Mouse (Mus musculus) mammary gland, adult 2 months (tissue): Measurements from ENCODE around the gene Atp6v1f. TPM values are rescaled to one million over a fixed set of nuclear protein-coding genes. Genes with fewer than 3 reads are reported as not detected.

Source experiments
- polyA plus RNA-seq: library from polyadenylated mRNA; depleted of rRNA; stranded (reverse); fragments of >200 nt; gene quantifications from 2 replicates; pipeline ENCODE4 v1.2.3, GENCODE M21; 2012; ENCODE audit warnings: low replicate concordance; rRNA removed

The Atp6v1f gene
- 294 and 350 TPM in 2 replicates for polyA plus RNA-seq

DNA sequence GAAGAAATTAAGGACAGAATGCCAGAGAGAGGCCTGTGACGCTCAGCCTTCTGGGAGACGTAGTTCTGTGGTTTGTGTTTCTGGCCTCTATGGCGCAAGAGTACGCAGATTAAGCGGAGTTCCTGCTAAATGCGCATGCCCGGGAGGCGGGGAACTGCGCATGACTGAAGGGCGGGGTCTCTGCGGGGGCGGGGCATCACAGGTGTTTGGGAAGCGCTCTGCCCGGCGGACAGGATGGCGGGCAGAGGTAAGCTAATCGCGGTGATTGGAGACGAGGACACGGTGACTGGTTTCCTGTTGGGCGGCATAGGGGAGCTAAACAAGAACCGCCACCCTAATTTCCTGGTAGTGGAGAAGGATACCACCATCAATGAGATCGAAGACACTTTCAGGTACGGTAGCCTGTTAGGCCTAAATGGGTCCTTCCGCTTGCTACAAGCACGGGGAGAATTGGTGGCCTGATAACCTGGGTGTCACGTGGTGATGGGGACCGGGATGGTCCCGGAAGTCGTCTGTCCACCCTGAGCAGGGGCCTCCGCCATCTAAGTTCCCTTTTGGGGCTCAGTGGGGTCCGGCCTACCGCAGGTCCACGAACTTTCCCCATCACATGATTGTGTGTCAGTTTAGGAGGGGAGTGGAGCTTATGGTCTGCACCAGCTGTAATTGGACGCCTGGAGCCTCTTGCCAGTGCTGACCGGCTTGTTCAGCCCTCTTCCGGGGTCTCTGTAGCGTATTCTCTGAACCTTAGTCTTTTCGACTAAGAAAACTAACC, at the start of gene Atp6v1f:
Atp6v1f (plus strand) TSS at position 136 of the 772 bp plus-strand sequence.

DNA sequence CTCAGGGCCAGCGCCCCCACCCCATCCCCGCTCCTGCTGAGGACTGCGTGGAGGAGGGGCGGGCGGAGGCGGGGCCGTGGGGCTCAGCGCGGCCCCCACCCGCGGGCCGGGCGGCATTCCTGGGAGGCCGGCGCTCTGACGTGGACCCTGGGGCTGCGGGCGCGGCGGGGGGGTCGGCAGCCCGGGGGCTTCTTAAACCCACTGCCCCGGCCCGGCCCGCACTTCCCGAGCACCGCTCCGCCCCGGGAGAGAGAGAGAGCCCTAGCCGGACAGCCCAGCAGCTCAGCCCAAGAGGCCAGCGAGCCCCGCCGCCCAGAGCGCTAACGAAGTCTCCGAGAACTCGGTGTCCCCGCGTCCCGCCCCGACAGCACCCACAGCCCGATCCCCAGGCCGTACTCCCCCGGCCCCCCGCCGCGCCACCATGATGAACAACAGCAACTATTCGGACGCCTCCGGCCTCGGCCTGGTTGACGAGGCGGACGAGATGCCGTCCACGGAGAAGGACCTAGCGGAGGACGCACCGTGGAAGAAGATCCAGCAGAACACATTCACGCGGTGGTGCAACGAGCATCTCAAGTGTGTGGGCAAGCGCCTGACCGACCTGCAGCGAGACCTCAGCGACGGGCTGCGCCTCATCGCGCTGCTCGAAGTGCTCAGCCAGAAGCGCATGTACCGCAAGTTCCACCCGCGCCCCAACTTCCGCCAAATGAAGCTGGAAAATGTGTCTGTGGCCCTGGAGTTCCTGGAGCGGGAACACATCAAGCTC, 34.3 kb upstream of the Atp6v1f start, which contains the start of gene Flnc:
Flnc (plus strand) TSS at position 219 of the 766 bp plus-strand sequence.

DNA sequence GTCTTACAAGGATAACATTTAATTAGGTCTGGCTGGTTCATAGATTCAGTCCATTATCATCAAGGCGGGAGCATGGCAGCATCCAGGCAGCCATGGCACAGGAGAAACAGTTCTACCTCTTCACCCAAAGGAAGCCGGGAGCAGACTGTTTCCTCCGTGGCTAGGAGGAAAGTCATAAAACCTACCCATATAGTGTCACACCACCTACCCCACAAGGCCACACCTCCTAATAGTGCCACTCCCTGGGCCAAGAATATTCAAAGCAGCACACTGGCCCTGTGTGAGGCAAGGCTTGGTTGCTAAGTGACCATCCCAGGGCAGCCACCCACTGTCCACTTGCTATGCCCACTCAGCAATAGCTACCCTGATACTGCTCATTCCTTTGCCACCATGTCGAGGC, 3.6 kb downstream of the Atp6v1f start, which contains the start of gene Atp6v1fnb:
Atp6v1fnb (plus strand) TSS at position 301 of the 400 bp plus-strand sequence.

DNA sequence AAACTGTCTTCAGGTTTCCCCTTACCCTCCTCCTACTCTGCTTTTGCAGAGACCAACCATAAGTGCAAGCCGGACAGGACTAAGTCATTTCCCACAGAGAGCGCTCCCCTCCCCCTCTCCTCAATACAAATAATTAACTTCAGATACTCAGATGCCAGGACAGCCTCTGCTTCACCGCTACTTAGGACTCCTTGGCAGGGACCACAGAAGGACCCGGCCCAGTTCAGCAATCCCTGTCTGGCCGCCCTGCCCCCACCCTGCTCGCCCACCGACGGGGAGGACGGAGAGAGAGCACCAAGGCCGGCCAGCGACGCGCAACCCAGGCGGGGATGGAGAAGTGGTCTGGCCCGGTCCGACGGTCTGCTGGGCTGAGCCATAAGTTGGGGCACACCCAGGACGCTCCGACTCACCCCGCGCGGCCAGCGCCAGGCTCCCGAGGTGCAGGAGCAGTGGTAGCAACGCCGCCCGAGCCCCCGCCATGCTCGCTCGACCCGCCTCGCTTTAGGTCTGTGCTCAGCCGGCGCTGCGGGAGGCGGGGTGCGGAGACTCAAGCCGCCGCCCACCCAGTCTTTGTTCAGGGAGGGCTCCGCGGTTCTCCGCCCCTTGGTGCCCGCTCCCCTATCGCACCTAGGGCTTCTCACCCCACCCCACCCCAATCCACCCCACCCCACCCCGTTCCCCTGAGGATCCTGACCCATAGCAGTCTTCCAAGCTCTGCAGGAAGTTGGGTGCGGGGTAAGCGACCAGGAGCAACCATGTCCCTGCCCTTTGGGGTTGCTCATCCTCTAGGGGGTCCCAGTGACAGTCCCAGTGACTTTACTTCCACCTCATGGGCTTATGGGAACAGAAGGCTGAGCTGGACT, 40.2 kb downstream of the Atp6v1f start, which contains the start of gene Kcp:
Kcp (minus strand) TSS at position 506 of the 863 bp plus-strand sequence.

Other genes starting within 250 kb of the Atp6v1f start
- gene Hilpda, start 195.2 kb upstream of the Atp6v1f start, polyA plus RNA-seq: 18.5 and 22.5 TPM in 2 replicates
- 0.72 and 1.4 TPM in 2 replicates for gene Fam71f2, start 188.1 kb upstream of the Atp6v1f start, polyA plus RNA-seq
- gene Fam71f1, start 148.6 kb upstream of the Atp6v1f start, polyA plus RNA-seq: not detected in 2 replicates
- gene Calu, start 119.6 kb upstream of the Atp6v1f start, polyA plus RNA-seq: 37.9 and 99.2 TPM in 2 replicates
- 0.23 TPM in 1 of 2 replicates, not detected in the other for gene Opn1sw, start 79.2 kb upstream of the Atp6v1f start, polyA plus RNA-seq
- 1.0 and 7.7 TPM in 2 replicates for gene Ccdc136, start 71.4 kb upstream of the Atp6v1f start, polyA plus RNA-seq
- gene Flnc, start 34.5 kb upstream of the Atp6v1f start, polyA plus RNA-seq: 7.2 and 24.8 TPM in 2 replicates
- not detected in 2 replicates for gene Atp6v1fnb, start 3.7 kb downstream of the Atp6v1f start, polyA plus RNA-seq
- 12.5 and 14.3 TPM in 2 replicates for gene Kcp, start 40.2 kb downstream of the Atp6v1f start, polyA plus RNA-seq
- gene Irf5, start 58.9 kb downstream of the Atp6v1f start, polyA plus RNA-seq: 43.6 and 84.5 TPM in 2 replicates
- gene Tnpo3, start 142.2 kb downstream of the Atp6v1f start, polyA plus RNA-seq: 39.4 and 50.6 TPM in 2 replicates
- gene Tspan33, start 226.5 kb downstream of the Atp6v1f start, polyA plus RNA-seq: 5.3 and 5.4 TPM in 2 replicates